Mouse (Mus musculus): ENCODE results near the gene Zfp697.
"Not testable (repeated sequence)": the region's sequence is repeated elsewhere in the genome, so short reads cannot be mapped to it uniquely, and the experiment has no call there.

The Zfp697 gene

DNA sequence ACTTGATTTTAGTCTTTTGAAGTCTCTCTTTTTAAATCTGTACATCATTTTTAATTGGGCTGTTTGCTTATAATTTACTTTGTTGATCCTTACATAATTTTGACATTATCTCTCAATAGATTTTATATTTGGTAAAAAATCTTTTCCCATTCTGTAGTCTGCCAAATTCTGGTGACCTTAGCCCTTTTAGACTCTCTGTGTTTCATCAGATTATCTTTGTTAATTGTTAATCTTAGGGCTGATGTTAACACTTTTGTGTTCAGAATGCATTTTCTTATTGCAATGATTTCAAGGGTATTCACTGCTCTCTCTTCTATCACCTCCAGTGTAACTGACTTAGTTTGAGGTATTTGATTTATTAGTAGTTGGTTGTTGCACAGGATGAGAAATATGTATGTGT lies 338.5 kb downstream of the Zfp697 start:
- DNase-seq = no peak

GRCm38 (mm10) chr3:98724376-98724775 lies 342.1 kb downstream of the Zfp697 start, which contains the start of gene Hsd3b2:
TSS of gene Hsd3b2 (minus strand) at chr3:98724543.
- DNase-seq = no peak

GRCm38 (mm10) chr3:98726281-98726680 lies 344.0 kb downstream of the Zfp697 start:
- no peak for DNase-seq

GRCm38 (mm10) chr3:98733724-98734123 lies 351.5 kb downstream of the Zfp697 start:
- no peak for DNase-seq

GRCm38 (mm10) chr3:98734340-98734739 lies 352.1 kb downstream of the Zfp697 start:
- no peak for DNase-seq

- DNase-seq = not testable (repeated sequence)
Measured at GRCm38 (mm10) chr3:98741043-98741442, 358.8 kb downstream of the Zfp697 start.

GRCm38 (mm10) chr3:98752171-98752570 lies 369.9 kb downstream of the Zfp697 start:
- no peak for DNase-seq

DNA sequence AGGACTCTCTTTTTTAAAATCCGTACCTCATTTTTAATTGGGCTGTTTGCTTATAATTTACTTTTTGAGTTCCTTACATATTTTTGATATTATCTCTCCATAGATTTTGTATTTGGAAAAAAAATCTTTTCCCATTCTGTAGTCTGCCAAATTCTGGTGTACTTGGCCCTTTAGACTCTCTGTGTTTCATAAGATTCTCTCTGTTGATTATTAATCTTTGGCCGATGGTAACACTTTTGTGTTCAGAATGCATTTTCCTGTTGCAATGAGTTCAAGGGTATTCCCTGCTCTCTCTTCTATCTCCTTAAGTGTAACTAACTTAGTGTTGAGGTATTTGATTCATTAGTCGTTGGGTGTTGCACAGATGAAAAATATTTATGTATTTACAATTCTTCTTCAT lies 374.6 kb downstream of the Zfp697 start:
- DNase-seq = no peak

DNA sequence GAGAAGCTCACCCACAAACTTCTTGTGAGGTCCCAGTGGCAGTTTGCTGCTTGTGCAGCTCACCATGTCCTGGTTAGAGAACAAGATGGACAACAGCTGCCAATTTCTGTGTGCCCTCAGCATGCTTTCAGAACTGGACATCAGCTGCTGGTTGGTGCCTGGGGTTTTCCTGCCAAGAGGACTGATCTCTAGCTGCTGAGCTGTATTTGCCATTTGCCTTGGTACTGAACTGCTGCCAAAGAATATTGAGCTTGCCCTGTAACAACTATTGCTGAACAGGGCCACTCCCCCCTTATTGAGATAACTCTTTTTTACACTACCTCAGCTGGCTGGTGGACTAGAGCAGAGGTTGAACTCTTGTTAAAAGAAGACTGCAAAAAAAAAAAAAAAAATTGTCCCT lies 381.9 kb downstream of the Zfp697 start:
- DNase-seq = no peak

GRCm38 (mm10) chr3:98780921-98781320 lies 398.7 kb downstream of the Zfp697 start:
- no peak for DNase-seq

GRCm38 (mm10) chr3:98782181-98782868 lies 400.1 kb downstream of the Zfp697 start:
- DNase-seq = no peak

DNA sequence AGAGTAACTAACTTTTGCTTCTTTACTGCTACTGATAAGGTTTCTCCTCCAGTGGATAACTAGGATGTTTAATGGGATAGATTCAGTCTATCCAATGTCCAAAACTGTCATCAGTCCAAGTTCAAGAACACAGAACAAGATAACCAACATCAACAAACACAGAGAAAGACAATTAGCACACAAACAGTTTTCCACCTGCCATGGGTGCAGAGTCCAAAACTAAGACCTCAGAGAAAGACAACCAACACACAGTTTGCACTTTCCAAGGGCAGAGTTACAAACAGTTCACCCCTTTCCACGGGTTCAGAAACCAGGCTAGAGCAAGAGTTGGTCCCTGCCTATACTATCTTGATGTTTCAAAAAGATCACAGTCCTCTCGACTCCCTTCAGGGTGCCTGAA lies 404.3 kb downstream of the Zfp697 start:
- no peak for DNase-seq
